Mouse (Mus musculus) kidney, embryonic 15.5 days (tissue): Measurements from ENCODE around the gene Gabbr2. TPM values are rescaled to one million over a fixed set of nuclear protein-coding genes. Genes with fewer than 3 reads are reported as not detected.

ENCODE experiments used
- ATAC-seq: fragments of 200-750 bp; cut with Nextera tagmentation; replicated peaks from 2 replicates; pipeline ENCODE4 v1.8.0; 2017; ENCODE audit warnings: moderate TSS enrichment; ENCODE audit not compliant: low FRiP score
- H3K27ac ChIP-seq: fragments of 300-500 bp; sonication (generic); 2 replicates; pipeline ENCODE4 v1.5.1; 2015; ENCODE audit warnings: mild to moderate bottlenecking, inconsistent platforms
- H3K27me3 ChIP-seq: fragments of 300-500 bp; sonication (generic); 2 replicates; pipeline ENCODE4 v1.6.1; 2015; ENCODE audit warnings: inconsistent platforms
- H3K36me3 ChIP-seq: fragments of 300-500 bp; sonication (generic); 2 replicates; pipeline ENCODE4 v1.6.1; 2015; ENCODE audit warnings: inconsistent platforms
- H3K4me1 ChIP-seq: fragments of 300-500 bp; sonication (generic); 2 replicates; pipeline ENCODE4 v1.6.1; 2015; ENCODE audit warnings: inconsistent platforms
- H3K4me2 ChIP-seq: fragments of 300-500 bp; sonication (generic); 2 replicates; pipeline ENCODE4 v1.6.1; 2015; ENCODE audit warnings: moderate library complexity, mild to moderate bottlenecking, inconsistent platforms
- H3K4me3 ChIP-seq: fragments of 300-500 bp; sonication (generic); replicated peaks from 2 replicates; pipeline ENCODE4 v1.5.1; 2015; ENCODE audit warnings: mild to moderate bottlenecking, inconsistent platforms
- H3K9ac ChIP-seq: fragments of 300-500 bp; sonication (generic); 2 replicates; pipeline ENCODE4 v1.6.1; 2015; ENCODE audit warnings: mild to moderate bottlenecking, inconsistent platforms
- H3K9me3 ChIP-seq: fragments of 300-500 bp; sonication (generic); replicated peaks from 2 replicates; pipeline ENCODE4 v1.6.1; 2016; ENCODE audit warnings: inconsistent platforms
- WGBS: fragments of 180-500 bp; shearing (Covaris S2); methylation state at CpG from one replicate; pipeline ENCODE4 v1.1.7; 2015; ENCODE audit warnings: mixed read lengths; 5-methylcytosine and 5-hydroxymethylcytosine counted together
- polyA plus RNA-seq: library from polyadenylated mRNA; unstranded; fragments of >200 nt; fragmentation: Nextera tagmentation; extraction: Ambion mirVana; gene quantifications from 2 replicates; pipeline ENCODE4 v1.2.1, GENCODE M21; 2015

Gabbr2 gene
- polyA plus RNA-seq, 1 experiment from 2014 or later, result 0.18 TPM

- H3K27me3 ChIP-seq, result peaks cover 5% of the 10 kb centered on the region; the same call in 1 of the 2 replicates
- H3K9ac ChIP-seq, result no peak overlapping the region
- peaks cover 23% of the 10 kb centered on the region for H3K4me1 ChIP-seq
- no peak overlapping the region for H3K4me2 ChIP-seq
- no peaks in the 10 kb centered on the region for H3K36me3 ChIP-seq
- H3K9me3 ChIP-seq, result no peaks in the 10 kb centered on the region
- H3K27ac ChIP-seq, result no peak overlapping the region
- H3K4me3 ChIP-seq, result no peak overlapping the region
- 42% methylated on average over 7 of the region's 7 CpGs for WGBS
- no peak for ATAC-seq
These were observed 273.0 kb downstream of the Gabbr2 start for GRCm38 (mm10) chr4:46718624-46719023.

DNA sequence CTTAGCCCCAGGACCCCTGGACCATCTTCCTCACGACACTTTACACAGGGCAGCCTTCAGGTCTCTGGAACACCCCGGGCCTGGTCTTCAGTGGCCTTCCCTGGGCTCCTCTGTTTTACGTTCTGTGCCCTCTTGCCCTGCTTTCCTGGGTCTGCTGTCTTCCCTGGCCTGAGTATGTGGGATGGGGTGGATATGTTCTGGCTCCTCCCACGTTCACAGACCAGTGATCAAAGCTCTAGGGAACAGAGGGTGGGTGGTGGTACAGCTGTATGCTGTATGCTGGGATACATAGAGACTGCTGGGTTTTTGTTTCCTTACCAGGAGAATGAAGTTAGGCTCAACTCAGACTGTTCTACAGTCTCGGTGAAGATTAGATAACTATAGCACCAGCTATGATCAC is 274.5 kb downstream of the Gabbr2 start:
- H3K4me1 ChIP-seq, result peaks cover 23% of the 10 kb centered on the region
- no peaks in the 10 kb centered on the region for H3K36me3 ChIP-seq
- no peak overlapping the region for H3K9ac ChIP-seq
- H3K4me3 ChIP-seq, result no peak overlapping the region
- no peaks in the 10 kb centered on the region for H3K9me3 ChIP-seq
- WGBS, result 11% methylated on average over 5 of the region's 5 CpGs
- H3K27me3 ChIP-seq, result peaks cover 5% of the 10 kb centered on the region; the same call in 1 of the 2 replicates
- ATAC-seq, result peak; percentile 61
- no peak overlapping the region for H3K4me2 ChIP-seq
- no peak overlapping the region for H3K27ac ChIP-seq

GRCm38 (mm10) chr4:46716361-46716760 is 275.3 kb downstream of the Gabbr2 start:
- H3K36me3 ChIP-seq, result no peaks in the 10 kb centered on the region
- no peak for ATAC-seq
- peaks cover 23% of the 10 kb centered on the region for H3K4me1 ChIP-seq
- H3K27me3 ChIP-seq, result peaks cover 5% of the 10 kb centered on the region; the same call in 1 of the 2 replicates
- no peaks in the 10 kb centered on the region for H3K9me3 ChIP-seq
- H3K4me3 ChIP-seq, result no peak overlapping the region
- no peak overlapping the region for H3K27ac ChIP-seq
- H3K9ac ChIP-seq, result no peak overlapping the region
- 5% methylated on average over 1 of the region's 1 CpGs for WGBS
- no peak overlapping the region for H3K4me2 ChIP-seq

GRCm38 (mm10) chr4:46710523-46710922 is 281.1 kb downstream of the Gabbr2 start:
- 74% methylated on average over 4 of the region's 4 CpGs for WGBS
- Histone ChIP-seq H3K9me3 (no peaks in the 10 kb centered on the region), H3K27ac (no peak overlapping the region), H3K36me3 (no peaks in the 10 kb centered on the region), H3K9ac (no peak overlapping the region), H3K4me2 (no peak overlapping the region), H3K27me3 (no peaks in the 10 kb centered on the region), H3K4me1 (no peaks in the 10 kb centered on the region), H3K4me3 (no peak overlapping the region)
- no peak for ATAC-seq

DNA sequence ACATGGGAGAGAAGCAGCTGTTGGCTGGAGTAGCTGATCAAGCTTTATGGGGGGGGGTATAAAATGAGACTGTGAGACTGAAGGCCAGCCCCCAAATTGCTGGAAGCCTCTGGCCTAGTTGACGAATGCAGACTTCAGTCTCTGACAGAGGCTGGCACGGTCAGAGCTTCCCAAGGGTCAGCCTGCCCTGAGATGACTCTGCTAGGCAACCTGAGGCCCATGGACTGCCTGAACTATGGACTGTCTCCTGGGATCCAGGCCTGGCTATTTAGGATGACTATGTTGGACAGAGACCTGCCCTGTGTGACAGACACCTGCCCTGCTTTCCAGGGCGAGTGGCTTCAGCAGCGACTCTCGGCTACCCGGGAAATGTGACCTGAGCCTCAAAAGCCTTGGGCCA is 281.7 kb downstream of the Gabbr2 start:
- ATAC-seq, result no peak
- H3K36me3 ChIP-seq, result no peaks in the 10 kb centered on the region
- 66% methylated on average over 6 of the region's 6 CpGs for WGBS
- no peaks in the 10 kb centered on the region for H3K27me3 ChIP-seq
- no peak overlapping the region for H3K27ac ChIP-seq
- H3K4me3 ChIP-seq, result no peak overlapping the region
- H3K9ac ChIP-seq, result no peak overlapping the region
- H3K9me3 ChIP-seq, result no peaks in the 10 kb centered on the region
- H3K4me2 ChIP-seq, result no peak overlapping the region
- 0 out of 2 replicates have a peak, but pooled peaks cover under 1% of the 10 kb centered on the region for H3K4me1 ChIP-seq

DNA sequence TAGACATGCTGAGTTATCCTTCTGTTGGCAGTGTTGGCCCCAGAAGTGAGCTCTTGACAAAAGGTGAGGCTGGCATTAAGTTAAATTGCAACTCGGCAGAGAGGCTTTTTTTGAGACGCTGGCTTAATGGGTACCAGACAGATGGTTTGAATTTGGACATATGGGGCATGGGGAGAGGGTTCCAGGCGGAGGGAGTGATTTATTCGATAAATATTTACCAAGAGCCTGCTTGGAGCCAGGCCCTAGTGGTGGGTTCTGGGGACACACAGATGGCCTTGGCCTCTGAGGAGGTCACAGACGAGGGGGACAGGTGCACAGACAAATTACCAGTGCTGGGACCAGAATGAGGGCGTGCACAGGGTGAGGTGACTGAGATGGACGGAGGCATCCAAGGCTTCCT is 282.2 kb downstream of the Gabbr2 start:
- Histone ChIP-seq H3K27ac (no peak overlapping the region), H3K4me1 (0 out of 2 replicates have a peak, but pooled peaks cover 3% of the 10 kb centered on the region), H3K4me2 (no peak overlapping the region), H3K4me3 (no peak overlapping the region), H3K9me3 (no peaks in the 10 kb centered on the region), H3K9ac (no peak overlapping the region), H3K27me3 (no peaks in the 10 kb centered on the region), H3K36me3 (no peaks in the 10 kb centered on the region)
- no peak for ATAC-seq
- WGBS, result 67% methylated on average over 7 of the region's 7 CpGs

DNA sequence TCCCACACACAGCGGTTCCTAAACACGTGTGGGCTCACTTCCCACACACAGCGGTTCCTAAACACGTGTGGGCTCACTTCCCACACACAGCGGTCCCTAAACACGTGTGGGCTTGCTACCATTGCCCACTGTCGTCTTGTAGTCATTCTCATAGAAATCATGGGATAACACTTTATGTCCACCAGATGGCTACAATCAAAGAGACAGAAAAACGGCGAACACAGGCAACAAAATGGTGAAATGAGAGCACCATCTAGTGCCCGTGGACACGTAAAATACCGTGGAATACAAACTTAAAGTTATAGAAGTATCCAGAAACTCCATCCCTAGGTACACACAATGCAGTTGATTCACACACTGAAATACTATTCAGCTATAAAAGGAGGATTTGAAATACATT is 285.9 kb downstream of the Gabbr2 start:
- Histone ChIP-seq H3K4me1 (0 out of 2 replicates have a peak, but pooled peaks cover 3% of the 10 kb centered on the region), H3K4me2 (no peak overlapping the region), H3K9ac (no peak overlapping the region), H3K27ac (no peak overlapping the region), H3K4me3 (no peak overlapping the region), H3K9me3 (no peaks in the 10 kb centered on the region), H3K36me3 (no peaks in the 10 kb centered on the region), H3K27me3 (no peaks in the 10 kb centered on the region)
- WGBS, result 68% methylated on average over 12 of the region's 12 CpGs
- ATAC-seq, result no peak

DNA sequence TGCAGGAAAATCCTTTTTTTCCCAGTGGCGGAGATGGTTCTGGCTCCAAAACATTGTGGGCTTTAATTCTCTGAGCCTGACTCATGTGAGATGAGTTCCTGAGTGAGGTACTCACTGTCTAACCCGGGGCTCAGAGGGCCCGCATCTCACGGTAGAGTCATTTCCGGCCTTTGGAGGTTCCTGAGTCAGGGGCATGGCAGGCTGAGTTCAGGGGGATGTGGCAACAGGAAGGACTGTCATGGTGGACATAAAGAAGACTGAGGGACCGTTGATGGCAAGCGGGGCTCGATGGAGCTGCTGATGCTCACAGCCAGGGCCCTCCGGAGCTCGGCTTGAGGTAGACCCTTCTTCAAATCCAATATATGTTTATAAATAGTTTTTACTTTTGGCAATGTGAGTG is 288.5 kb downstream of the Gabbr2 start:
- Histone ChIP-seq H3K4me1 (0 out of 2 replicates have a peak, but pooled peaks cover 3% of the 10 kb centered on the region), H3K4me2 (no peak overlapping the region), H3K27me3 (no peaks in the 10 kb centered on the region), H3K27ac (no peak overlapping the region), H3K9ac (no peak overlapping the region), H3K36me3 (no peaks in the 10 kb centered on the region), H3K4me3 (no peak overlapping the region), H3K9me3 (no peaks in the 10 kb centered on the region)
- ATAC-seq, result no peak
- WGBS, result 87% methylated on average over 10 of the region's 10 CpGs

DNA sequence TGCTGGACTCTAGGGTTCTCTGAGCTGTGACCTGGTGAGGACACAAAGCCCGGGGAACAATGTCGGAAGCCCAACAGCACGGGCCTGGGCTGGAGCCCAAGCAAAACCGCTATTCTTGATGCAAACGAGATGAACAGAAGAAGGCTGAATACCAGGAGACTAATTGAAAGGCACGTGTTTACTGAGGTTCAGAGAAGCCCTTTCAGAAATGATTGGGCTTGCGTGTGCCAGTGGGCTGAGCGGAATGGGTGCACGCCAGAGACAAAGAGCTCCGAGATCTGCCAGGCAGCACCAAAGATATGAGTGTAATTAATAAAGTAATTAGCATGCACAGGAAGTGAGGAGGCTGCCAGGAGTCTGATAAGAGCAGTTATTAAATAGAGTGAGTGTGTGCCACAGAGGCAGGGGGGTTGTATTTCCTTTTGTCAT is 291.4 kb downstream of the Gabbr2 start:
- ATAC-seq, result no peak
- Histone ChIP-seq H3K27ac (no peak overlapping the region), H3K4me3 (no peak overlapping the region), H3K4me2 (no peak overlapping the region), H3K27me3 (no peaks in the 10 kb centered on the region), H3K9me3 (no peaks in the 10 kb centered on the region), H3K4me1 (0 out of 2 replicates have a peak, but pooled peaks cover 3% of the 10 kb centered on the region), H3K9ac (no peak overlapping the region), H3K36me3 (no peaks in the 10 kb centered on the region)
- WGBS, result 82% methylated on average over 10 of the region's 10 CpGs

DNA sequence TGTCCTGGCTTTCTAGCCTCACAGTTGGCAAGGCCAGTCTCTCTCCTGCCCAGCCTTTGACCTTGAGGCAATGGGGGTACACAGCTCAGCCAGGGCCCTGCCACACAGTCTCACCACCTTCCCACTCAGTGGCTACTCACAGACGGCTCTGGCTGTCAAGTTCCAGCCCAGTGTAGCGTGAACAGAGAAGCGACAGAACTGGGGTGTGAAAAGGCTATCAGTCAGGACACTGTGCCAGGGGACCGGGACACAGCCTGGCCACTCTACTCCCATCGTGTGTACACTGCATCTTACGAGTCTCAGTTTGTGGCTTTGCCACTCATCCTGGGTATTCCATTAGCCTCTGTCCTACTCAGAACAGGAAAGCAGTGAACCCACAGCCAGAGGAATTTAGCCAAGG is 295.2 kb downstream of the Gabbr2 start:
- no peak overlapping the region for H3K27ac ChIP-seq
- H3K4me2 ChIP-seq, result no peak overlapping the region
- H3K36me3 ChIP-seq, result no peaks in the 10 kb centered on the region
- no peak overlapping the region for H3K4me3 ChIP-seq
- WGBS, result 48% methylated on average over 6 of the region's 6 CpGs
- H3K27me3 ChIP-seq, result no peaks in the 10 kb centered on the region
- H3K9ac ChIP-seq, result no peak overlapping the region
- ATAC-seq, result no peak
- no peaks in the 10 kb centered on the region for H3K4me1 ChIP-seq
- no peaks in the 10 kb centered on the region for H3K9me3 ChIP-seq

- Histone ChIP-seq H3K36me3 (no peaks in the 10 kb centered on the region), H3K9ac (no peak overlapping the region), H3K27ac (no peak overlapping the region), H3K9me3 (no peaks in the 10 kb centered on the region), H3K4me2 (no peak overlapping the region), H3K4me3 (no peak overlapping the region), H3K27me3 (peaks cover 16% of the 10 kb centered on the region), H3K4me1 (peaks cover 16% of the 10 kb centered on the region; the same call in 1 of the 2 replicates)
- no peak for ATAC-seq
- WGBS, result 87% methylated on average over 8 of the region's 8 CpGs
These were observed 301.1 kb downstream of the Gabbr2 start for GRCm38 (mm10) chr4:46690565-46690964.

- ATAC-seq, result no peak
- Histone ChIP-seq H3K27me3 (peaks cover 16% of the 10 kb centered on the region), H3K4me2 (no peak overlapping the region), H3K9ac (no peak overlapping the region), H3K9me3 (no peaks in the 10 kb centered on the region), H3K36me3 (no peaks in the 10 kb centered on the region), H3K4me3 (no peak overlapping the region), H3K27ac (no peak overlapping the region), H3K4me1 (peaks cover 16% of the 10 kb centered on the region; the same call in 1 of the 2 replicates)
- 82% methylated on average over 8 of the region's 8 CpGs for WGBS
These were observed 301.7 kb downstream of the Gabbr2 start for GRCm38 (mm10) chr4:46690023-46690420.

DNA sequence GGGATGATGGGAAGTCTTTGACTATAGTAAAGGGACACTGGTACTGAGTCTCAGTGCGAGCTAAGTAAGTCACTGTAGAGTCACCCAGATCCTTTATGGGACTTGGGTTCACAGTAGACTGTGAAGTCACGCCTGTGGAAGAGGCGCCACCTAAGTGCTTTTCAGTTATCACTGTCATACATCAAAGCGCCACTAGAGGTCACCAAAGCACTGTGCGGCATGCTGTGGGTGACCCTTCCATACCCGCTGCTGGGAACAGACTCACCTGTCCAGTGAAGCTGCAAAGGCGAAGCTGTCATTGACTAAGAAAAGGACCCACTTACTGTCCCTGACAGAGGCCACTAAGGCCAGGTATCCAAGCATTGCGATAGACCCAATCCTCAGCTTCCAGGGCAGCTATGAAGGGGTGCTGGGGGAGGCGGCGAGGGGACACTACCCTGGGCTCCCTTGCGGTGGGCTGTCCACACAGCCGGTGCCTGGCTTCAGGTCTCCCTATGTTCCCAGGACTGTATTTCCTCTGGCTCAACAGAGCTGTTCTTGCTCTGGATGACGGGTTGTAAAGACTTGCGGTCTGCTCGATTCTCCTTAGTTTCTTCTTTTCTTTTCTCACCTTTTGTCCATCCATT is 302.2 kb downstream of the Gabbr2 start:
- 46% methylated on average over 15 of the region's 15 CpGs for WGBS
- Histone ChIP-seq H3K4me1 (peaks cover 16% of the 10 kb centered on the region; the same call in 1 of the 2 replicates), H3K36me3 (no peaks in the 10 kb centered on the region), H3K9ac (no peak overlapping the region), H3K4me3 (no peak overlapping the region), H3K9me3 (no peaks in the 10 kb centered on the region), H3K27me3 (peaks cover 16% of the 10 kb centered on the region), H3K27ac (no peak overlapping the region), H3K4me2 (no peak overlapping the region)
- ATAC-seq, result peak; percentile 35
